Mouse (Mus musculus): ENCODE measurements around the gene Sema6d. TPM values are rescaled to one million over a fixed set of nuclear protein-coding genes. Genes with fewer than 3 reads are reported as not detected.

Gene Sema6d
- polyA plus RNA-seq, 1 experiment from 2014 or later, result 16.0 TPM

DNA sequence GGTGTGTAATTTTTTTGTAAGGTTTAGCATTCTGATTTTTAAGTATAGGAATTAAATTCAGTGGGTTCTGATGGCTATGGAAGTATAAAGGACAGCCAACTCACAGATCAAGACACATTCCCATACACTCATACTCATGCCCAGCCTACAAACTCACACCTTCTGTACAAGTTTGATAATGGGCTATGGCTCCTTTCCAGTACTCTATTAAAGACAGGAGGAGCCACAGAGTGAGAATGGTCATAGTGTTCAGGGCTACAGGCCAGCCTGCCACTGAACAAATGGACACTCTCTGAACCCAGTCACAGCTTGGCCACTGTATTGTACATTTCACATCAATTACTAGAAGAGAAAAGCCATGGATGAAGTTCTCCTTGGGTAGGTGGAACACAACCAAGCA is 583.3 kb downstream of the Sema6d start:
- no peak overlapping the region for H3K9ac ChIP-seq (replicated peaks; ENCODE audit: low read depth, low read length)
- H3K36me3 ChIP-seq (ENCODE audit: control insufficient read depth, insufficient read depth, low read length), result no peaks in the 10 kb centered on the region
- no peak overlapping the region for H3K4me3 ChIP-seq (ENCODE audit: low read depth, low read length)
- no peaks in the 10 kb centered on the region for H3K9me3 ChIP-seq (ENCODE audit: control insufficient read depth, low read depth, low read length)
- no peaks in the 10 kb centered on the region for H3K27me3 ChIP-seq (ENCODE audit: control insufficient read depth, insufficient read depth, low read length)
- H3K4me1 ChIP-seq (ENCODE audit: control insufficient read depth, insufficient read depth, low read length), result no peaks in the 10 kb centered on the region
- H3K27ac ChIP-seq (ENCODE audit: low read length), result no peak overlapping the region
- H3K4me2 ChIP-seq (replicated peaks; ENCODE audit: low read depth, low read length), result no peak overlapping the region
- ATAC-seq (ENCODE audit: insufficient number of reproducible peaks, insufficient read depth, low FRiP score, low read depth), result no peak

GRCm38 (mm10) chr2:124684481-124684901 is 594.7 kb downstream of the Sema6d start:
- H3K4me3 ChIP-seq (ENCODE audit: low read depth, low read length), result no peak overlapping the region

GRCm38 (mm10) chr2:124690372-124690771 is 600.6 kb downstream of the Sema6d start:
- Histone ChIP-seq H3K27ac (ENCODE audit: low read length) (no peak overlapping the region), H3K4me3 (ENCODE audit: low read depth, low read length) (no peak overlapping the region), H3K9me3 (ENCODE audit: control insufficient read depth, low read depth, low read length) (no peaks in the 10 kb centered on the region), H3K36me3 (ENCODE audit: control insufficient read depth, insufficient read depth, low read length) (no peaks in the 10 kb centered on the region), H3K4me2 (replicated peaks; ENCODE audit: low read depth, low read length) (no peak overlapping the region), H3K4me1 (ENCODE audit: control insufficient read depth, insufficient read depth, low read length) (no peaks in the 10 kb centered on the region), H3K27me3 (ENCODE audit: control insufficient read depth, insufficient read depth, low read length) (no peaks in the 10 kb centered on the region), H3K9ac (replicated peaks; ENCODE audit: low read depth, low read length) (no peak overlapping the region)
- 89% methylated on average over 1 of the region's 1 CpGs for WGBS
- no peak for ATAC-seq (ENCODE audit: insufficient number of reproducible peaks, insufficient read depth, low FRiP score, low read depth)

More at GRCm38 (mm10) chr2:124684481-124684901, 594.7 kb downstream of the Sema6d start:
- H3K36me3 ChIP-seq (ENCODE audit: control insufficient read depth, insufficient read depth, low read length), result no peaks in the 10 kb centered on the region
- H3K4me1 ChIP-seq (ENCODE audit: control insufficient read depth, insufficient read depth, low read length), result no peaks in the 10 kb centered on the region
- WGBS, result 72% methylated on average over 5 of the region's 5 CpGs
- no peak overlapping the region for H3K27ac ChIP-seq (ENCODE audit: low read length)
- no peaks in the 10 kb centered on the region for H3K27me3 ChIP-seq (ENCODE audit: control insufficient read depth, insufficient read depth, low read length)
- no peaks in the 10 kb centered on the region for H3K9me3 ChIP-seq (ENCODE audit: control insufficient read depth, low read depth, low read length)
- ATAC-seq (ENCODE audit: insufficient number of reproducible peaks, insufficient read depth, low FRiP score, low read depth), result no peak
- no peak overlapping the region for H3K9ac ChIP-seq (replicated peaks; ENCODE audit: low read depth, low read length)
- H3K4me2 ChIP-seq (replicated peaks; ENCODE audit: low read depth, low read length), result no peak overlapping the region

- Histone ChIP-seq H3K9ac (replicated peaks; ENCODE audit: low read depth, low read length) (no peak overlapping the region), H3K4me3 (ENCODE audit: low read depth, low read length) (no peak overlapping the region), H3K27me3 (ENCODE audit: control insufficient read depth, insufficient read depth, low read length) (no peaks in the 10 kb centered on the region), H3K36me3 (ENCODE audit: control insufficient read depth, insufficient read depth, low read length) (no peaks in the 10 kb centered on the region), H3K27ac (ENCODE audit: low read length) (no peak overlapping the region), H3K4me2 (replicated peaks; ENCODE audit: low read depth, low read length) (no peak overlapping the region), H3K9me3 (ENCODE audit: control insufficient read depth, low read depth, low read length) (no peaks in the 10 kb centered on the region), H3K4me1 (ENCODE audit: control insufficient read depth, insufficient read depth, low read length) (no peaks in the 10 kb centered on the region)
- WGBS, result 94% methylated on average over 10 of the region's 10 CpGs
- no peak for ATAC-seq (ENCODE audit: insufficient number of reproducible peaks, insufficient read depth, low FRiP score, low read depth)
Measured at GRCm38 (mm10) chr2:124702621-124703020, 612.9 kb downstream of the Sema6d start.

- no peaks in the 10 kb centered on the region for H3K4me1 ChIP-seq (ENCODE audit: control insufficient read depth, insufficient read depth, low read length)
- WGBS, result 61% methylated on average over 4 of the region's 4 CpGs
- H3K4me2 ChIP-seq (replicated peaks; ENCODE audit: low read depth, low read length), result no peak overlapping the region
- H3K27ac ChIP-seq (ENCODE audit: low read length), result no peak overlapping the region
- no peak overlapping the region for H3K4me3 ChIP-seq (ENCODE audit: low read depth, low read length)
- ATAC-seq (ENCODE audit: insufficient number of reproducible peaks, insufficient read depth, low FRiP score, low read depth), result no peak
- H3K36me3 ChIP-seq (ENCODE audit: control insufficient read depth, insufficient read depth, low read length), result no peaks in the 10 kb centered on the region
- H3K9ac ChIP-seq (replicated peaks; ENCODE audit: low read depth, low read length), result no peak overlapping the region
- H3K27me3 ChIP-seq (ENCODE audit: control insufficient read depth, insufficient read depth, low read length), result no peaks in the 10 kb centered on the region
- H3K9me3 ChIP-seq (ENCODE audit: control insufficient read depth, low read depth, low read length), result no peaks in the 10 kb centered on the region
Measured at GRCm38 (mm10) chr2:124704922-124705321, 615.2 kb downstream of the Sema6d start.

- no peak overlapping the region for H3K27ac ChIP-seq (ENCODE audit: low read length)
Measured at GRCm38 (mm10) chr2:124705806-124706205, 616.0 kb downstream of the Sema6d start.

GRCm38 (mm10) chr2:124706896-124707295 is 617.1 kb downstream of the Sema6d start:
- Histone ChIP-seq H3K4me1 (ENCODE audit: control insufficient read depth, insufficient read depth, low read length) (no peaks in the 10 kb centered on the region), H3K36me3 (ENCODE audit: control insufficient read depth, insufficient read depth, low read length) (no peaks in the 10 kb centered on the region), H3K4me2 (replicated peaks; ENCODE audit: low read depth, low read length) (no peak overlapping the region), H3K27ac (ENCODE audit: low read length) (no peak overlapping the region), H3K9me3 (ENCODE audit: control insufficient read depth, low read depth, low read length) (no peaks in the 10 kb centered on the region), H3K9ac (replicated peaks; ENCODE audit: low read depth, low read length) (no peak overlapping the region), H3K4me3 (ENCODE audit: low read depth, low read length) (no peak overlapping the region), H3K27me3 (ENCODE audit: control insufficient read depth, insufficient read depth, low read length) (no peaks in the 10 kb centered on the region)
- no peak for ATAC-seq (ENCODE audit: insufficient number of reproducible peaks, insufficient read depth, low FRiP score, low read depth)
- WGBS, result 57% methylated on average over 7 of the region's 7 CpGs

More at GRCm38 (mm10) chr2:124705806-124706205, 616.0 kb downstream of the Sema6d start:
- no peak for ATAC-seq (ENCODE audit: insufficient number of reproducible peaks, insufficient read depth, low FRiP score, low read depth)
- Histone ChIP-seq H3K4me2 (replicated peaks; ENCODE audit: low read depth, low read length) (no peak overlapping the region), H3K36me3 (ENCODE audit: control insufficient read depth, insufficient read depth, low read length) (no peaks in the 10 kb centered on the region), H3K4me3 (ENCODE audit: low read depth, low read length) (no peak overlapping the region), H3K9ac (replicated peaks; ENCODE audit: low read depth, low read length) (no peak overlapping the region), H3K9me3 (ENCODE audit: control insufficient read depth, low read depth, low read length) (no peaks in the 10 kb centered on the region), H3K4me1 (ENCODE audit: control insufficient read depth, insufficient read depth, low read length) (no peaks in the 10 kb centered on the region), H3K27me3 (ENCODE audit: control insufficient read depth, insufficient read depth, low read length) (no peaks in the 10 kb centered on the region)
- WGBS, result 43% methylated on average over 4 of the region's 4 CpGs
